Mouse (Mus musculus) liver, embryonic 16.5 days (tissue): Measurements from ENCODE around the gene Nudt16l1. TPM values are rescaled to one million over a fixed set of nuclear protein-coding genes. Genes with fewer than 3 reads are reported as not detected.

Source experiments
- ATAC-seq: fragments of 200-750 bp; cut with Nextera tagmentation; 2 replicates; pipeline ENCODE4 v1.8.0; 2017; ENCODE audit warnings: low read depth, mild to moderate bottlenecking, moderate number of reproducible peaks, moderate library complexity
- H3K27ac ChIP-seq: fragments of 300-500 bp; sonication (generic); 2 replicates; pipeline ENCODE4 v1.5.1; 2014; ENCODE audit warnings: mild to moderate bottlenecking, low read length
- H3K27me3 ChIP-seq: fragments of 300-500 bp; sonication (generic); 2 replicates; pipeline ENCODE4 v1.6.1; 2014; ENCODE audit warnings: low read depth, low read length, mixed read lengths; ENCODE audit not compliant: control insufficient read depth, insufficient read depth
- H3K36me3 ChIP-seq: fragments of 300-500 bp; sonication (generic); 2 replicates; pipeline ENCODE4 v1.6.1; 2014; ENCODE audit warnings: mild to moderate bottlenecking; ENCODE audit not compliant: control insufficient read depth, insufficient read depth
- H3K4me1 ChIP-seq: fragments of 300-500 bp; sonication (generic); 2 replicates; pipeline ENCODE4 v1.6.1; 2014; ENCODE audit warnings: low read depth, low read length, mixed read lengths; ENCODE audit not compliant: control insufficient read depth
- H3K4me2 ChIP-seq: fragments of 300-500 bp; sonication (generic); 2 replicates; pipeline ENCODE4 v1.6.1; 2014; ENCODE audit warnings: low read depth, low read length, mixed read lengths
- H3K4me3 ChIP-seq: fragments of 300-500 bp; sonication (generic); 2 replicates; pipeline ENCODE4 v1.5.1; 2014; ENCODE audit warnings: low read depth, mild to moderate bottlenecking, low read length
- H3K9ac ChIP-seq: fragments of 300-500 bp; sonication (generic); 2 replicates; pipeline ENCODE4 v1.6.1; 2014; ENCODE audit warnings: low read depth, low read length
- H3K9me3 ChIP-seq: fragments of 300-500 bp; sonication (generic); replicated peaks from 2 replicates; pipeline ENCODE4 v1.6.1; 2016; ENCODE audit warnings: low read length; ENCODE audit not compliant: control insufficient read depth
- WGBS: fragments of 180-500 bp; shearing (Covaris S2); extraction: QIAGEN DNeasy Blood & Tissue Kit; methylation state at CpG from one replicate; pipeline ENCODE4 v1.1.7; 2014; ENCODE audit not compliant: insufficient replicate concordance; 5-methylcytosine and 5-hydroxymethylcytosine counted together
- polyA plus RNA-seq: library from polyadenylated mRNA; unstranded; fragments of >200 nt; fragmentation: Nextera tagmentation; extraction: Ambion mirVana; gene quantifications from 2 replicates; pipeline ENCODE4 v1.2.1, GENCODE M21; 2015

Gene Nudt16l1
- polyA plus RNA-seq, 1 experiment from 2014 or later = 49.1 TPM

DNA sequence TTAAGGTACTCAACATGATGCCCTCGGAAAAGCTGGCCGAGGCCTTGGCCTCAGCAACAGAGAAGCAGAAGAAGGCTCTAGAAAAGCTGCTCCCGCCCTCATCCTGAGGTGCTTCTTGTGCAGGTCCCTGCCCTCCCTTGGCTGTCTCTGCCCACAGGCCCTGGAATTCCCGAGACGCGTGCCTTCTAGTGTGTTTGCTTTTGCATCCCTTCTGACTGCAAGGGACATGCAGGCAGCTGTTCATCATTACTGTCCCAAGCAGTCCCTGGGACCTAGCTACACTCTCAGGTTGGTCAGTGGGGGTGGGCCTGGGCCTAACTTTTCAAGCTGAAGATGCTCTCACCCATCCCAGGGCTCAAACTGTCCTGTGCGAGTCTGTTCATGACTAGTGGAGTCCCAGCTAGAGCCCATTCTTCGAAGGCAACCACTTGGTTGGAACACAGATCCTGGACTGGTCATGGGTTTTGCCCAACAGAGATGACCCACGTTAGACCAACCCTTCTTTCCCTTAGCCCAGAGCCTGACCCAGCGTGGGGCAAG, 1.8 kb downstream of the Nudt16l1 start:
- ATAC-seq = no peak
- Histone ChIP-seq H3K36me3 (peaks cover 19% of the 10 kb centered on the region), H3K9ac (no peak overlapping the region), H3K27me3 (no peaks in the 10 kb centered on the region), H3K4me1 (peaks cover 7% of the 10 kb centered on the region), H3K27ac (no peak overlapping the region), H3K4me3 (no peak overlapping the region), H3K4me2 (no peak overlapping the region), H3K9me3 (no peaks in the 10 kb centered on the region)
- 80% methylated on average over 10 of the region's 10 CpGs for WGBS

DNA sequence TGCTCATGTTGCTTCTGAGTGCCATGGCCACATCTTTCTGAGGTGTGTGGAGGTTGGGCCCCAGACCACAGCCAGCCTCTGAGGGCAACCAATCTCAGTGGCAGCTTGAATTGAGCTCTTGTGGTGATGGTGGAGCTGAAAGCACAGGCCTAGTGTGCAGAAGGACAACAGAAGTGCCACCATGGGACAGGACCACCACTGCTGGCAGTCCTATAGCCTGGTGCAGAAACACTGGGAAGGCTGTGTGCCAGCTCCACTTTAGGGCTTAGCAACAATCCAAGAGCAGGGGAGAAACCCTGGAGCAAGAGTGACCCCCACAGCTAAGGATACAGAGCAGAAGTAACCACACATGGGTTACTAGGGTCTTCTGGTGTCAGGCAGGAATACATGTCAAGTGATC, 2.5 kb downstream of the Nudt16l1 start:
- Histone ChIP-seq H3K4me3 (no peak overlapping the region), H3K4me2 (no peak overlapping the region), H3K9me3 (no peaks in the 10 kb centered on the region), H3K27ac (no peak overlapping the region), H3K4me1 (peaks cover 7% of the 10 kb centered on the region), H3K27me3 (no peaks in the 10 kb centered on the region), H3K9ac (no peak overlapping the region), H3K36me3 (peaks cover 19% of the 10 kb centered on the region)
- ATAC-seq = no peak

DNA sequence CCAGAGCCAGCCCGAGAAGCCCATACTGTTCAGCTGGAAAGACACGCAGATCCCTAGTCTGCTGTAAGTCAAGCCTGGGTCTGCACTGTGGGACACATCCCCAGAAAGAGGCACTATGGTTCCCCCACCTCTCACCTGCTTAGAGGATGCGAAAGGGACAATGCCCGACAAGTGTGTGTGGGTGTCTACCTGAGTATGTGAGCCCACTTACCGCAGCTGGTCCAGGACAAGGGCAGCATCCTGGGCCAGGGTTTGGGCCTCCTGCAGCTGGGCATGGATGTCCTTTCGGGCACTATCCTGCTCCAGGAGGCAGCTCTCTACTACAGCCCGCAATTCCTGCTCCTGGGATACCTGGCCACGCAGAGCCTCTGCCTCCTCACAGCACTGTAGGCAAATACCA, 4.3 kb downstream of the Nudt16l1 start:
- H3K9me3 ChIP-seq = no peaks in the 10 kb centered on the region
- ATAC-seq = no peak
- no peak overlapping the region for H3K4me2 ChIP-seq
- no peaks in the 10 kb centered on the region for H3K27me3 ChIP-seq
- no peak overlapping the region for H3K27ac ChIP-seq
- H3K36me3 ChIP-seq = peaks cover 19% of the 10 kb centered on the region
- no peak overlapping the region for H3K4me3 ChIP-seq
- no peak overlapping the region for H3K9ac ChIP-seq
- 76% methylated on average over 8 of the region's 8 CpGs for WGBS
- peaks cover 7% of the 10 kb centered on the region for H3K4me1 ChIP-seq

DNA sequence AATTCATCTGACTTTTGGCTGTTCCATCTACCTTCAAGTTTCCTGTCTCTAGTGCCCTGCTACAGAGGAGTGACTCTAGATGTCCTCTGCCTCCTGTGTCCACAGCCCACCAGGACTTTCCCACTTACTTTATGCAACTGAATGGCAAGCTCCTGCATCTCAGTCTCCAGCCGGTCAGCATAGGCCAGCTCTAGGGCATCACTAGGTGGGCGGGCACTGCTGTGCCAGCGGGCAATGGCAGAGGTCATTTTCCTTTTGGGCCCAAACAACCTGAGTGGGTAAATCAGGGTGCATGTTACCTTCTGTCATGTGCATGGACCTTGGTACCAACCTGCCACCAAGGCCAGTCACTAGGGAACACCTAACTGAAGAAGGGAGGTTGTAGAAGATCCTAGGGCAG, 4.9 kb downstream of the Nudt16l1 start:
- peaks cover 5% of the 10 kb centered on the region for H3K4me1 ChIP-seq
- H3K4me3 ChIP-seq = no peak overlapping the region
- no peak overlapping the region for H3K9ac ChIP-seq
- H3K9me3 ChIP-seq = no peaks in the 10 kb centered on the region
- H3K27me3 ChIP-seq = no peaks in the 10 kb centered on the region
- no peak overlapping the region for H3K4me2 ChIP-seq
- H3K36me3 ChIP-seq = peaks cover 19% of the 10 kb centered on the region
- 77% methylated on average over 3 of the region's 3 CpGs for WGBS
- H3K27ac ChIP-seq = no peak overlapping the region
- ATAC-seq = no peak

DNA sequence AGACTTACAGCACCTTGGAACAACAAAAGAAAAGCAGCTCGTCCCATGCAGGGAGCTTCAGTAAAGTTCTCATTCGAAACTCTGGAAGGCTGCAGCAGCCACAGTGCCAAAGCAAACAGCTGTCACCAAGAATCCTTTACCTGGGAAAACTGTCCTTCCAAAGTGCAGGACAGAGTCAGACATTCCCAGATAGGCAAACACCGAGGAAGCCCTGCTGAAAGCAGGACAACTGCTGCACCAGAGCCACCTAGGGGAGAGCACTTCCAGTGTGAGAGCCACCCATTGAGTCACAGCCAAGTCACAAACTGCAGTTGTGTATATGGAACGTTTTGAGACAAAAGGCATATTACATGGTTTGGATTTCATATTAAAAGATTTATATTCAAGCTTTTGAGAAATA, 6.9 kb downstream of the Nudt16l1 start:
- no peak overlapping the region for H3K4me3 ChIP-seq
- peak; percentile 59 for ATAC-seq
- H3K36me3 ChIP-seq = peaks cover 26% of the 10 kb centered on the region
- no peak overlapping the region for H3K4me2 ChIP-seq
- no peaks in the 10 kb centered on the region; the same call in 1 of the 2 replicates for H3K4me1 ChIP-seq
- no peaks in the 10 kb centered on the region for H3K27me3 ChIP-seq
- H3K9me3 ChIP-seq = no peaks in the 10 kb centered on the region
- no peak overlapping the region for H3K9ac ChIP-seq
- WGBS = 56% methylated on average over 4 of the region's 4 CpGs
- H3K27ac ChIP-seq = 0 out of 2 replicates have a peak overlapping the region, but pooled peaks have one; percentile 20

DNA sequence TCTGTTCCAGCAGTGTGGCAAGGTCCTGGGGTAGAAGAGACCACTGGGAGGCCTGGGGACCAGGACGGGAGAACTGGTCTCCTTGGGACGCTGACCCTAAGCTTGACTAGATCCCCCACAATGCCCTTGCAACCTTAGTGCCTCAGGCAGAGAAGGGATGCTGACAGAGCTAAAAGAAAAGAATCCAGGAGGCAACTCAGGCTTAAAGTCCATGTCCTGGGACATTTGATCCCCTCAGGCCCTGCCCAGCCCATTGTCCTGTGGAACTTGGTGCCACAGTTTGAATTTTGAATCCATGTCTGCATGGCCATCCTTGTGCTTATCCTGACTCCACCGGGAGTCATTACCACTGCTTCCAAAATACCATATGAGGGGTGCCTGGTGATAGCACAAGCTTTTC, 7.6 kb downstream of the Nudt16l1 start:
- H3K4me2 ChIP-seq = peak overlapping the region; percentile 4; the same call in 1 of the 2 replicates
- no peaks in the 10 kb centered on the region for H3K27me3 ChIP-seq
- WGBS = 68% methylated on average over 3 of the region's 3 CpGs
- H3K4me3 ChIP-seq = peak overlapping the region; percentile 30; the same call in 1 of the 2 replicates
- H3K4me1 ChIP-seq = no peaks in the 10 kb centered on the region; the same call in 1 of the 2 replicates
- no peak overlapping the region for H3K27ac ChIP-seq
- ATAC-seq = no peak
- no peak overlapping the region for H3K9ac ChIP-seq
- peaks cover 28% of the 10 kb centered on the region for H3K36me3 ChIP-seq
- no peaks in the 10 kb centered on the region for H3K9me3 ChIP-seq

DNA sequence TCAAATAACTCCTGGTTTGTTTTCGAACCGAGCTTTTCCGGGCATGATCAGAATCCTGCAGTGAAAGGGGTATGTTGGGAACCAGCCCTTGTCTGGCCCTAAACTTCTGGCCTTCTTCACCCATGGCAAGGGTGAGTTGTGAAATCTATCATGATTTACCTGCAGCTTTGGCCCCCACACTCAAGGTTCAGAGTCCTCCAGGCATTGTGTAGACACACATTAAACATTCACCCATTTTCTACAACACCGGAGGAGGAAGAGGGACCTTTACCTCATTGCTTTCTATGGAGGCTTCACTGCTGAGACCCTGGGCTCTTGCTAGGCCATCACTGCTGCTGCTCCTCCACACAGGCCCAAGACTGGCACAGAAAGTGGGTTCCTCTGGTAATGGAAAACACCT, 8.8 kb downstream of the Nudt16l1 start:
- H3K9ac ChIP-seq = no peak overlapping the region
- peaks cover 17% of the 10 kb centered on the region for H3K36me3 ChIP-seq
- H3K27ac ChIP-seq = peak overlapping the region; percentile 70
- H3K27me3 ChIP-seq = no peaks in the 10 kb centered on the region
- H3K9me3 ChIP-seq = no peaks in the 10 kb centered on the region
- peak; percentile 72 for ATAC-seq
- peak overlapping the region; percentile 4; the same call in 1 of the 2 replicates for H3K4me2 ChIP-seq
- 81% methylated on average over 4 of the region's 4 CpGs for WGBS
- H3K4me1 ChIP-seq = no peaks in the 10 kb centered on the region; the same call in 1 of the 2 replicates
- H3K4me3 ChIP-seq = peak overlapping the region; percentile 30

DNA sequence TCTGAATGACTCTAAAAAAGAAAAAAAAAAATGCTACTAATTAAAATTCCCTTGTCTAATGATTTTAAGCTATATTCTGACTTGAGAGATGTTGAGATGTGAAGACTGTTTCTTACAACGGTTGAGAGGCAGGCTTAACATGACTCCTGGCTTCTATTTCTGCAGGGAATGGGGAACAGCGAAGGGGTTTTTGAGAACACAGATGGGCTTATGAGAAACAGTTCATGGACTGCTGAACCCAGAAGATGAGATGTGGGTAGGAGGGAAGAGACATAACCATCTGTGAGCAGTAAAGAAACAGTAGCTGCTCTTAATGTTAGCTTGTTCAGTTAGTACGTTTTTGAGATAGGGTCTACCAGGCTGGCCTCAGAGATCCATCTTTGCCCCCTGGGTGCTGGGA, 18.0 kb downstream of the Nudt16l1 start:
- H3K9me3 ChIP-seq = no peaks in the 10 kb centered on the region
- ATAC-seq = no peak
- WGBS = 79% methylated on average over 3 of the region's 3 CpGs

DNA sequence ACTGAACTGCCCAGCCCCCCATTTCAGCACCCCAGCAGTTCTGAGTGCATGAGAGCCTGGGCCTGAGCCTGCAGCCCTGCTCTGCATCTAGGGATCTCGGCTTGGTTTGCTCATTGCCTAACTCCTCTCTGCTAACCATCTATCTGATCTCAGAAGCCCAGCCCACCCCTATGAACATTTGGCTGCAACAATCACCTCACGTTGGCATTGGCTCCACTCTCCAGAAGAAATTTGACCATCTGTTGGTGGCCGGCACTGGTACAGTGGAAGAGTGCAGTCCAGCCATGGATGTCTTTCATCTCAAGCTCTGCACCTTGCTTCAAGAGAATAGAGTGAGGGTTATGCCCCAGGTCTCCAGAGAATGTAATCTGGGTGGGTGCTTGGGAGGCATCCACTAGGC, 18.9 kb downstream of the Nudt16l1 start:
- peaks cover 5% of the 10 kb centered on the region for H3K4me1 ChIP-seq
- no peak overlapping the region for H3K4me2 ChIP-seq
- WGBS = 67% methylated on average over 3 of the region's 3 CpGs
- no peaks in the 10 kb centered on the region; the same call in 1 of the 2 replicates for H3K36me3 ChIP-seq
- H3K27ac ChIP-seq = no peak overlapping the region
- no peak for ATAC-seq
- H3K4me3 ChIP-seq = no peak overlapping the region
- H3K27me3 ChIP-seq = no peaks in the 10 kb centered on the region
- H3K9ac ChIP-seq = no peak overlapping the region
- no peaks in the 10 kb centered on the region for H3K9me3 ChIP-seq

More for the DNA sequence above, 18.0 kb downstream of the Nudt16l1 start:
- Histone ChIP-seq H3K4me3 (no peak overlapping the region), H3K36me3 (no peaks in the 10 kb centered on the region; the same call in 1 of the 2 replicates), H3K27ac (no peak overlapping the region), H3K27me3 (no peaks in the 10 kb centered on the region), H3K4me2 (no peak overlapping the region), H3K9ac (no peak overlapping the region), H3K4me1 (no peaks in the 10 kb centered on the region)
